Mouse (Mus musculus) heart, postnatal 0 days (tissue): ENCODE measurements around the gene Parva.

ENCODE experiments used
- CTCF ChIP-seq: IDR thresholded peaks from 2 replicates; pipeline ENCODE4 v1.5.1; 2016; ENCODE audit warnings: antibody characterized with exemption, control low read depth, low read depth
- EP300 ChIP-seq: IDR thresholded peaks from 2 replicates; pipeline ENCODE4 v1.6.1; 2016; ENCODE audit warnings: antibody characterized with exemption, low read depth

DNA sequence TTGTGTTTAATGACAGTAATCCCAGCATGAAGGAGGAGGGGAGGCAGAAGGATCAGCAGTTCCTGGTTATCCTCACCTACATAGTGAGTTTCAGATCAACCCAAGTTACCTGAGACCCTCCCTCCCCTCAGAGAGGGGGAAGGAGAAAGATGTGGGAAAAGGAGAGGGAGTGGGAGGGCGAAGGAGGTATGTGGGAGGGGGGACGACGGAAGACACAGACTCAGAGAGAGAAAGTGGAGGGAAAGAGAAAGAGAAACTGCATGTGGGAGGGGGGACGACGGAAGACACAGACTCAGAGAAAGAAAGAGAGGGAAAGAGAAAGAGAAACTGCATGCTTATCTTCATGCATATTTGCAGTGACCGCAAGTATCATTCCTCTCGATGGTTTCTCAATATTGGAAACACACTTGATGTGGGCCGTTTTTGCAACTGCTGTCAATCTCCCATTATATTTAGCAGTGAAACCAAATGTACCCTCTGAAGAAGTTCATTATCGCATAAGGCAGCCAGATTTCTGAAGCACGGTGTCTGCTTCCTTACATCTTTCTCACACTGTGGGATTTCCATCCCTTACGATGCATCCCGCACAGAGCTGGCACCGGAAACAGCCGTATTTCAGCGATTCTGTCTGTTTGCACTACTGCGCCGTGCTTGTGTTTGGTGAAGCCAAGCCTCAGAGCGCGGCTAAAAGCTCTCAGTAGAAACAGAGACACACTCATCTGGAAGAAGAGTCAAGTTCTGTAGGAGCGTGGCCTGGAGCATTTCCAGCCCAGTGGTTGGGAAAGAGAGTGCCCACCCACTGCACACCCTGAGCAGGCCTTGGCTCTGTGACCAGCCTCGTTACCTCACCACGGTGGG lies 193.2 kb downstream of the Parva start:
- no peak for TF ChIP-seq CTCF
- no peak for TF ChIP-seq EP300
